Mouse (Mus musculus): Measurements from ENCODE around the gene Fam184b. TPM values are rescaled to one million over a fixed set of nuclear protein-coding genes. Genes with fewer than 3 reads are reported as not detected.

Gene Fam184b
- polyA plus RNA-seq, 1 experiment from 2014 or later: 2.8 TPM

GRCm38 (mm10) chr5:45534319-45535098 lies 104.9 kb downstream of the Fam184b start:
- Histone ChIP-seq H3K9me3 (replicated peaks; ENCODE audit: control insufficient read depth, low read length) (no peaks in the 10 kb centered on the region), H3K27ac (ENCODE audit: low read length) (no peak overlapping the region), H3K36me3 (ENCODE audit: control insufficient read depth, insufficient read depth, low read length) (no peaks in the 10 kb centered on the region), H3K9ac (ENCODE audit: low read length) (no peak overlapping the region), H3K4me1 (ENCODE audit: control insufficient read depth, insufficient read depth, low read length) (no peaks in the 10 kb centered on the region), H3K27me3 (ENCODE audit: control insufficient read depth, insufficient read depth, low read length) (no peaks in the 10 kb centered on the region), H3K4me3 (replicated peaks; ENCODE audit: low read length) (no peak overlapping the region), H3K4me2 (ENCODE audit: low read depth, low read length) (no peak overlapping the region; the same call in 1 of the 2 replicates)
- ATAC-seq (ENCODE audit: insufficient read depth, low FRiP score): peak; percentile 59; the same call in 1 of the 2 replicates
- 8% methylated on average over 17 of the region's 17 CpGs for WGBS

GRCm38 (mm10) chr5:45529696-45530095 lies 109.7 kb downstream of the Fam184b start:
- no peak overlapping the region for H3K27ac ChIP-seq (ENCODE audit: low read length)
- ATAC-seq (ENCODE audit: insufficient read depth, low FRiP score): no peak
- H3K4me3 ChIP-seq (replicated peaks; ENCODE audit: low read length): no peak overlapping the region
- H3K9ac ChIP-seq (ENCODE audit: low read length): no peak overlapping the region
- H3K4me1 ChIP-seq (ENCODE audit: control insufficient read depth, insufficient read depth, low read length): no peaks in the 10 kb centered on the region
- no peaks in the 10 kb centered on the region for H3K9me3 ChIP-seq (replicated peaks; ENCODE audit: control insufficient read depth, low read length)
- no peak overlapping the region for H3K4me2 ChIP-seq (ENCODE audit: low read depth, low read length)
- WGBS: 85% methylated on average over 3 of the region's 3 CpGs
- peaks cover 20% of the 10 kb centered on the region for H3K36me3 ChIP-seq (ENCODE audit: control insufficient read depth, insufficient read depth, low read length)
- H3K27me3 ChIP-seq (ENCODE audit: control insufficient read depth, insufficient read depth, low read length): no peaks in the 10 kb centered on the region

- Histone ChIP-seq H3K36me3 (ENCODE audit: control insufficient read depth, insufficient read depth, low read length) (peaks cover 20% of the 10 kb centered on the region), H3K27ac (ENCODE audit: low read length) (no peak overlapping the region), H3K4me1 (ENCODE audit: control insufficient read depth, insufficient read depth, low read length) (peaks cover 5% of the 10 kb centered on the region), H3K4me3 (replicated peaks; ENCODE audit: low read length) (no peak overlapping the region), H3K4me2 (ENCODE audit: low read depth, low read length) (no peak overlapping the region), H3K9ac (ENCODE audit: low read length) (no peak overlapping the region), H3K9me3 (replicated peaks; ENCODE audit: control insufficient read depth, low read length) (no peaks in the 10 kb centered on the region), H3K27me3 (ENCODE audit: control insufficient read depth, insufficient read depth, low read length) (no peaks in the 10 kb centered on the region)
- ATAC-seq (ENCODE audit: insufficient read depth, low FRiP score): no peak
- 88% methylated on average over 4 of the region's 4 CpGs for WGBS
Measured at GRCm38 (mm10) chr5:45526338-45526737, 113.1 kb downstream of the Fam184b start.

GRCm38 (mm10) chr5:45525101-45525500 lies 114.3 kb downstream of the Fam184b start:
- Histone ChIP-seq H3K27ac (ENCODE audit: low read length) (no peak overlapping the region), H3K9me3 (replicated peaks; ENCODE audit: control insufficient read depth, low read length) (no peaks in the 10 kb centered on the region), H3K4me1 (ENCODE audit: control insufficient read depth, insufficient read depth, low read length) (peaks cover 12% of the 10 kb centered on the region), H3K27me3 (ENCODE audit: control insufficient read depth, insufficient read depth, low read length) (no peaks in the 10 kb centered on the region), H3K4me2 (ENCODE audit: low read depth, low read length) (no peak overlapping the region), H3K9ac (ENCODE audit: low read length) (no peak overlapping the region), H3K36me3 (ENCODE audit: control insufficient read depth, insufficient read depth, low read length) (peaks cover 20% of the 10 kb centered on the region), H3K4me3 (replicated peaks; ENCODE audit: low read length) (no peak overlapping the region)
- no peak for ATAC-seq (ENCODE audit: insufficient read depth, low FRiP score)
- WGBS: 93% methylated on average over 10 of the region's 10 CpGs

GRCm38 (mm10) chr5:45521601-45522000 lies 117.8 kb downstream of the Fam184b start:
- peak overlapping the region; percentile 99 for H3K4me2 ChIP-seq (ENCODE audit: low read depth, low read length)
- no peaks in the 10 kb centered on the region for H3K27me3 ChIP-seq (ENCODE audit: control insufficient read depth, insufficient read depth, low read length)
- no peak overlapping the region for H3K27ac ChIP-seq (ENCODE audit: low read length)
- WGBS: 86% methylated on average over 6 of the region's 6 CpGs
- no peak for ATAC-seq (ENCODE audit: insufficient read depth, low FRiP score)
- H3K9ac ChIP-seq (ENCODE audit: low read length): no peak overlapping the region
- H3K36me3 ChIP-seq (ENCODE audit: control insufficient read depth, insufficient read depth, low read length): peaks cover 11% of the 10 kb centered on the region
- H3K4me3 ChIP-seq (replicated peaks; ENCODE audit: low read length): peak overlapping the region; percentile 89; the same call in 1 of the 2 replicates
- H3K9me3 ChIP-seq (replicated peaks; ENCODE audit: control insufficient read depth, low read length): no peaks in the 10 kb centered on the region
- H3K4me1 ChIP-seq (ENCODE audit: control insufficient read depth, insufficient read depth, low read length): peaks cover 15% of the 10 kb centered on the region

- ATAC-seq (ENCODE audit: insufficient read depth, low FRiP score): no peak
- no peaks in the 10 kb centered on the region for H3K27me3 ChIP-seq (ENCODE audit: control insufficient read depth, insufficient read depth, low read length)
- WGBS: 2% methylated on average over 5 of the region's 5 CpGs
- H3K4me2 ChIP-seq (ENCODE audit: low read depth, low read length): peak overlapping the region; percentile 99
- H3K36me3 ChIP-seq (ENCODE audit: control insufficient read depth, insufficient read depth, low read length): peaks cover 9% of the 10 kb centered on the region
- H3K4me1 ChIP-seq (ENCODE audit: control insufficient read depth, insufficient read depth, low read length): peaks cover 15% of the 10 kb centered on the region
- no peaks in the 10 kb centered on the region for H3K9me3 ChIP-seq (replicated peaks; ENCODE audit: control insufficient read depth, low read length)
- no peak overlapping the region for H3K27ac ChIP-seq (ENCODE audit: low read length)
- peak overlapping the region; percentile 95 for H3K9ac ChIP-seq (ENCODE audit: low read length)
- peak overlapping the region; percentile 89 for H3K4me3 ChIP-seq (replicated peaks; ENCODE audit: low read length)
Measured at GRCm38 (mm10) chr5:45520809-45521110, 118.7 kb downstream of the Fam184b start.

- H3K9ac ChIP-seq (ENCODE audit: low read length): peak within 1 kb of the TSS; percentile 95
- no peak within 1 kb of the TSS for H3K27ac ChIP-seq (ENCODE audit: low read length)
- H3K4me1 ChIP-seq (ENCODE audit: control insufficient read depth, insufficient read depth, low read length): peaks cover 15% of the 10 kb centered on the region
- H3K4me3 ChIP-seq (replicated peaks; ENCODE audit: low read length): peak within 1 kb of the TSS; percentile 89
- H3K27me3 ChIP-seq (ENCODE audit: control insufficient read depth, insufficient read depth, low read length): no peaks in the 10 kb centered on the region
- WGBS: 1% methylated on average over 56 of the region's 56 CpGs
- H3K9me3 ChIP-seq (replicated peaks; ENCODE audit: control insufficient read depth, low read length): no peaks in the 10 kb centered on the region
- peak; percentile 95 for ATAC-seq (ENCODE audit: insufficient read depth, low FRiP score)
- H3K36me3 ChIP-seq (ENCODE audit: control insufficient read depth, insufficient read depth, low read length): peaks cover 5% of the 10 kb centered on the region
- H3K4me2 ChIP-seq (ENCODE audit: low read depth, low read length): peak within 1 kb of the TSS; percentile 99
Measured at GRCm38 (mm10) chr5:45519960-45520808, 119.2 kb downstream of the Fam184b start, which contains the start of gene Med28. TSS of gene Med28 (plus strand) at chr5:45520229.

- Histone ChIP-seq H3K4me1 (ENCODE audit: control insufficient read depth, insufficient read depth, low read length) (0 out of 2 replicates have a peak, but pooled peaks cover 3% of the 10 kb centered on the region), H3K27me3 (ENCODE audit: control insufficient read depth, insufficient read depth, low read length) (no peaks in the 10 kb centered on the region), H3K4me3 (replicated peaks; ENCODE audit: low read length) (no peak overlapping the region), H3K36me3 (ENCODE audit: control insufficient read depth, insufficient read depth, low read length) (peaks cover 7% of the 10 kb centered on the region; the same call in 1 of the 2 replicates), H3K27ac (ENCODE audit: low read length) (no peak overlapping the region), H3K9ac (ENCODE audit: low read length) (no peak overlapping the region), H3K9me3 (replicated peaks; ENCODE audit: control insufficient read depth, low read length) (no peaks in the 10 kb centered on the region), H3K4me2 (ENCODE audit: low read depth, low read length) (no peak overlapping the region)
- no peak for ATAC-seq (ENCODE audit: insufficient read depth, low FRiP score)
- 91% methylated on average over 10 of the region's 10 CpGs for WGBS
Measured at GRCm38 (mm10) chr5:45515151-45515743, 124.2 kb downstream of the Fam184b start.

GRCm38 (mm10) chr5:45514599-45514998 lies 124.8 kb downstream of the Fam184b start:
- 0 out of 2 replicates have a peak, but pooled peaks cover under 1% of the 10 kb centered on the region for H3K4me1 ChIP-seq (ENCODE audit: control insufficient read depth, insufficient read depth, low read length)
- no peak overlapping the region for H3K4me3 ChIP-seq (replicated peaks; ENCODE audit: low read length)
- H3K4me2 ChIP-seq (ENCODE audit: low read depth, low read length): no peak overlapping the region
- H3K27ac ChIP-seq (ENCODE audit: low read length): no peak overlapping the region
- H3K27me3 ChIP-seq (ENCODE audit: control insufficient read depth, insufficient read depth, low read length): no peaks in the 10 kb centered on the region
- no peaks in the 10 kb centered on the region for H3K9me3 ChIP-seq (replicated peaks; ENCODE audit: control insufficient read depth, low read length)
- H3K36me3 ChIP-seq (ENCODE audit: control insufficient read depth, insufficient read depth, low read length): peaks cover 12% of the 10 kb centered on the region
- no peak for ATAC-seq (ENCODE audit: insufficient read depth, low FRiP score)
- 73% methylated on average over 1 of the region's 1 CpGs for WGBS
- H3K9ac ChIP-seq (ENCODE audit: low read length): no peak overlapping the region

Data from stomach, embryonic 16.5 days (tissue).